Mouse (Mus musculus) bone marrow, adult 2 months (tissue): Measurements from ENCODE around the gene March6.

Source experiments
- CTCF ChIP-seq: fragments of 200-500 bp; IDR thresholded peaks from 2 replicates; pipeline ENCODE4 v1.5.1; 2011; ENCODE audit warnings: low read length, control low read depth; ENCODE audit not compliant: control insufficient read depth, insufficient read depth
- POLR2A ChIP-seq: fragments of 200-500 bp; IDR thresholded peaks from 2 replicates; pipeline ENCODE4 v1.6.1; 2011; ENCODE audit warnings: low read depth, mild to moderate bottlenecking, control low read depth, low read length, borderline replicate concordance; ENCODE audit not compliant: control insufficient read depth

DNA sequence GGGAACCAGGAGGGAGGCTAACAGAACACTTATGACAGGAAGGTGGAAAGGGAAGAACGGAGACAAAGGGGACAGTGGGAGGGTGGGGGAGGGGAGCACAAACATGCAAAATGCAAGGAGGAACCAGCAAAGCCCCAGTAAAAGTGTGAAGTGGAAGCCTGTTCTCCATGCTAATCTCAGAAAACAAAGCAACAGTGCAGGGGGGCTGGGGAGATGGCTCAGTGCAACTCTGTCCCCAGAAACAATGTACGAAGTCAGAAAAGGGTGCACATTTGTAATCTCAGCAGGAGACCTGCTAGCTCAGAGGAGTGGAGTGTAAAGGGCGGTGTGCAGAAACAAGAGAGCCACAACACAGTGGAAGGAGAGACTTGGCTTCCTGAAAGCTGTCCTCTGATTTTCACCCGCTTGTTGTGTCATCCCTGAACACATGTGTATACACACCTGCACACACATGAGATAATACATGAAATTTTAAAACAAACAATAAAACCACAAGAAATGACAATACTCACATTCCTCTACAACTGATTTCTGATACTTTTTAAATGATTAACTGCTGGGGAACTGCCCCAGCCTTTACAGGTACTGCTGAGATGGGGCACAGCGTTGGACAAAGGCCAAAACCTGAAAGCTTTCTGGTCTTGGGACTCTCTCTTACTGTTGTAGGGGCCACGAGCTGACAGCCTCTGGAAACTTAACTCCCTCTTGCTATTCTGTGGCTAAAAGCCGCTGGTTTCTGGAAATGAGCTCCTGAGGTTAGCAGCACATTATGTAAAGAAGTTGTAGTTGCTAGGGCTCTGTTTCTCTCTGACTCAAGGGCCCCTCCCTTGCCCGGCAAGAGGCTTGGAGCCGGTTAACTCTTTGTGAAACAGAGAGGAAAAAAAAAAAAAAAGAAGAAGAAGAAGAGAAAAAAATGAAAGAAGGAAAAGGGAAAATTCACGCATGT, 11.4 kb upstream of the March6 start:
- TF ChIP-seq CTCF, result no peak
- TF ChIP-seq POLR2A, result no peak
